Mouse (Mus musculus) cerebellum, adult 2 months (tissue): Measurements from ENCODE around the gene Brd3os. TPM values are rescaled to one million over a fixed set of nuclear protein-coding genes. Genes with fewer than 3 reads are reported as not detected.

Experiments used
- DNase-seq, 2 experiments: peaks; one replicate each; pipeline ENCODE4 v3.0.0; 2021
- H3K27ac ChIP-seq: fragments of 200-500 bp; 2 replicates; pipeline ENCODE4 v1.5.1; 2012; ENCODE audit warnings: low read length, control low read depth, inconsistent platforms; ENCODE audit not compliant: insufficient read depth
- H3K27me3 ChIP-seq: fragments of 200-500 bp; 2 replicates; pipeline ENCODE4 v1.6.1; 2012; ENCODE audit warnings: inconsistent platforms, mild to moderate bottlenecking, low read length, moderate library complexity; ENCODE audit not compliant: control insufficient read depth, insufficient read depth
- H3K4me1 ChIP-seq: fragments of 200-500 bp; 2 replicates; pipeline ENCODE4 v1.6.1; 2011; ENCODE audit warnings: low read length; ENCODE audit not compliant: control insufficient read depth, insufficient read depth
- H3K4me3 ChIP-seq: fragments of 200-500 bp; replicated peaks from 2 replicates; pipeline ENCODE3; 2011; ENCODE audit warnings: mild to moderate bottlenecking, low read depth, low read length, control low read depth; ENCODE audit not compliant: insufficient read depth
- CTCF ChIP-seq: fragments of 200-500 bp; IDR thresholded peaks from 2 replicates; pipeline ENCODE4 v1.5.1; 2011; ENCODE audit warnings: low read depth, mild to moderate bottlenecking, control low read depth, low read length, moderate library complexity, borderline replicate concordance; ENCODE audit not compliant: insufficient read depth
- POLR2A ChIP-seq: fragments of 200-500 bp; IDR thresholded peaks from 2 replicates; pipeline ENCODE4 v1.6.1; 2011; ENCODE audit warnings: low read length, control low read depth, borderline replicate concordance; ENCODE audit not compliant: insufficient read depth
- WGBS: fragments of 180-500 bp; shearing (Covaris S2); methylation state at CpG from one replicate; pipeline ENCODE4 v1.1.7; 2018; 5-methylcytosine and 5-hydroxymethylcytosine counted together
- polyA plus RNA-seq: library from polyadenylated mRNA; depleted of rRNA; stranded (reverse); fragments of >200 nt; gene quantifications from 2 replicates; pipeline ENCODE4 v1.2.3, GENCODE M21; 2012

Brd3os gene
- polyA plus RNA-seq, 1 experiment = 38.0 TPM

DNA sequence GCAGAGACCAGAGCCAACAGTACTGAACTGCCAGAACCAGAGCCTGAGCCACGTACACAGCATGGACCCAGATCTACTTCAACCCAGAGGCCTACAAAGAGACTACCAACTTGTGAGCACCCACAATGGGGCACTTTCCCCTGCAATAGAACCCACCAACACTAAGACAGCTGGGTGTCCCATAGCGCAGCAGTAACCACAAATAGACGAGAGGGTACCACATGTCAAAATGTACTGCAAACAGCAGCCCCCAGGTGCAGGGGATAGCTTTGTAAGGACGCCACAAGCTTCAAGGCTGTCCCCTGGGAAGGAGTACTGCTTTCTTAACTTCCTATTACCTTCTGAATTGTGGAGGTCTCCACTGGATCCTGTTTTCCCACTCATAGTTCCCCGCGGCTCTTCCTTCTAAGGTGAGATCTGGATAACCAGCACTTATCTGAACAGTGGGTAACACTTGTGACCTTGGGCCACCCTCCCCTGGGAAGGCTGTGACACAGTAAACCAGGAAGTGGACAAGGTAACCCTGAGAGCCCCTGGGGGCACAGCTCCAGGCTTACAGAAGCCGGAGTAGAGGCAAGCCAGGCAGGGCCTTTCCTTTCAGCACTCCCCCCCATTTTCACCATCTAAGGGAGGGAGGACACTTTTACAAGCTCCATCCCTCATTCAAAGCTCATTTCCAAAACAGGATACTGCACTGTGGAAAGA, 31.1 kb downstream of the Brd3os start:
- 54% methylated on average over 7 of the region's 7 CpGs for WGBS
- Histone ChIP-seq H3K27me3 (no peaks in the 10 kb centered on the region), H3K4me1 (peaks cover 40% of the 10 kb centered on the region), H3K4me3 (no peak overlapping the region), H3K27ac (0 out of 2 replicates have a peak overlapping the region, but pooled peaks have one; percentile 9)
- DNase-seq = no peak
- TF ChIP-seq CTCF (no peak), POLR2A (no peak)

DNA sequence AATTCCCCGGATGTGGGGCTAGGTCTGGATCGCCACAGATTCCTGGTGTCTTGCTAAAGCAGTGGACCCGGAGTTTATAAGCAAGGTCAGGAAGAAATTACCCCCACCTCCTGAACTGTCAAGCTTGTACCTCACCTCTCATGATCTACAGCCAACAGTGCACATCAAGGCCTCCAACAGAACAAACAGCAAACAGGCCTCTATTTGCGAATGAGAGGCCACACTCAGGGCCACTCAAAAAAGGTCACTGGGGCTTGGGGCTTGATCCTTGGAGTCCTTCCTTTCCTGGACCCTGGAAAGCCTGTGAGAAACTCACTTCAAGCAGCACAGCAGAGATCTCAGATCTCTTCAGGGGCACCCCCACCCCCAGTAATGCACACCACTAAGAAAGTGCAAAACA, 31.8 kb downstream of the Brd3os start:
- peaks cover 37% of the 10 kb centered on the region for H3K4me1 ChIP-seq
- no peaks in the 10 kb centered on the region for H3K27me3 ChIP-seq
- 22% methylated on average over 4 of the region's 4 CpGs for whole genome bisulfite sequencing
- H3K4me3 ChIP-seq = peak overlapping the region; percentile 17
- DNase-seq = peak in 1 of 2 experiments; percentile 17
- TF ChIP-seq CTCF (no peak), POLR2A (no peak)
- H3K27ac ChIP-seq = no peak overlapping the region

DNA sequence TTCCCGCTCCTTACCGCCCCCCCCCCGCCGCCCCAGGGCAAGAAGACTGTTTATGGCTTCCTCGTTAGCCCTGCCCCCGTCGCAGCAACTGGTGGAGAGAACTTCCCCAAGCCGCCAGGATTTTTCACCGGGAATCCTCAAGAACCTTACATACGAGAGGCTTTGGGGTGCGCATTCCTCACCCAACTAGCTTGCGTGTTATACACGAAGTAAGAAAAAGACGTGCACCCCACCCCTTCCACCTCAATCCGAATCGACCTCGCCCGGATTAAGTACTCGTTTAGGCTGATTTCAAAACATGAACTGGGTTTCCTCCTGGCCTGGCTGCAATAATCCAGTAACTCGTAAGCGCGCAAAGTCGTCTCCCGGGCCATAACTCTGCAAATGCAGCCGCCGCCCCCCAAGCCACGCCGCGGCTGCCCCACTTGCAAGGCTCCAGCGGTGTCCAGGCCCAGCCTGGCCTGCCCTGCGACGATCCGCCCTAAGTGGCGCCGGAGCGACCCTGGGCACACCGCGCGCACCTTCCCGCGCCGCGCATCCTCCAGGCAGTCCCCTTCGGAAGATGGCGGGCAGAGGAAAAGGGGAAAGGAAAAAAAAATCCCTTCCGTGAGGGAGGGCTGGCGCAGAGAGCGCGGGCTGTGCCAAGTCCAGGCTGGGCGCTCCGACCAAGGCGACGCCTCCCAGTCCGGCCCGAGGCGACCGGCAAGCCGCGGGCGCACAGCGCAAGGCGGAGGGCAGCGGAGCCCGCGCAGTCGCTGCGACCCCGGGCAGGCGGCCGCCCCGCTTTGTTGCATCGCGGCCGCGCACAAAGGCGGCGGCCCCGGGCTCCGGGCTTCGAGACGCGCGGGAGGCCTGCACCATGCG, 32.7 kb downstream of the Brd3os start:
- Histone ChIP-seq H3K27me3 (no peaks in the 10 kb centered on the region), H3K4me3 (peak overlapping the region; percentile 93), H3K4me1 (peaks cover 29% of the 10 kb centered on the region), H3K27ac (peak overlapping the region; percentile 96)
- under 1% methylated on average over 84 of the region's 84 CpGs for WGBS
- TF ChIP-seq CTCF (no peak), POLR2A (no peak)
- DNase-seq = peak in 1 of 2 experiments; percentile 58

DNA sequence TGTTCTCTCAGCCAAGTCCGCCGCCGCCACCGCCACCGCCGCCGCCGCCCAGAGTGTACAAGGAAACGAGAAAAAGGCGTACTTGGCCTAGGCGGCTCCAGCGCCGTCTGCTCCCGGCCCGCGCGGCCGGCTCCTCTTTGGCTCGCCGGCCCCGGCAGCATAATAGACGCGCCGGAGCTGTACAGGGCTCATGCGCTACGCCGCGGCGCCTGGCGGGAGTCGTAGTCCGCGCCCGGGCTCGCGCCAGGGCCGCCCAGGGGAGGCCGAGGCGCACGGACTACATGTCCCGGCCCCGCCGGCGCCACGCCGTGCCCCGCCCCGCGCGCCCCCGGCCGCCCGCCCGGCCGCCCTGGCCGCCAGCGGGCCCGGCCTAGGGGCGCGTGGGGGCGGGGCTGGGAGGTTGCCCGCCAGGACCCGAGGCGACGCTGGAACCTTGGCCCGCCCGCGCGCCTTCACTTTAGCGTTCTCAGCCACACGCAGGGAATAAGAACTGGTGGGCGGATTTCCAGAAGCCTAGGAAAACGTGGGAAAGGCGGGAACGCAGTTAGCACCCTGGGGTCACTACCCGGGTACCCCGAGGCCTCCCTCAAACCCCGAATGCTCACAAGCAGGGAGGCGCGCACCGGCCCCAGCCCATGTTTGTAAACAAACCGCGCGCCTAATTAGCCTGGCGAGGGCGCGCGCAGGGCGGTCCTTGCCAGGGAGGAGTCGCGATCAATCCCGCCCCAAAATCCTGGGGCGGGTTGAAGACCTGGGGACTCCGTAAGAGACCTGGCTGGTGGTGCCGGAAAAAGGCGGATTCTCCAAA, 33.6 kb downstream of the Brd3os start:
- Histone ChIP-seq H3K4me1 (peaks cover 23% of the 10 kb centered on the region), H3K4me3 (peak overlapping the region; percentile 93), H3K27me3 (no peaks in the 10 kb centered on the region), H3K27ac (peak overlapping the region; percentile 97)
- TF ChIP-seq CTCF = no peak
- TF ChIP-seq POLR2A = peak; percentile 71
- DNase-seq = peak; percentile 90 to 96
- WGBS = under 1% methylated on average over 85 of the region's 96 CpGs

DNA sequence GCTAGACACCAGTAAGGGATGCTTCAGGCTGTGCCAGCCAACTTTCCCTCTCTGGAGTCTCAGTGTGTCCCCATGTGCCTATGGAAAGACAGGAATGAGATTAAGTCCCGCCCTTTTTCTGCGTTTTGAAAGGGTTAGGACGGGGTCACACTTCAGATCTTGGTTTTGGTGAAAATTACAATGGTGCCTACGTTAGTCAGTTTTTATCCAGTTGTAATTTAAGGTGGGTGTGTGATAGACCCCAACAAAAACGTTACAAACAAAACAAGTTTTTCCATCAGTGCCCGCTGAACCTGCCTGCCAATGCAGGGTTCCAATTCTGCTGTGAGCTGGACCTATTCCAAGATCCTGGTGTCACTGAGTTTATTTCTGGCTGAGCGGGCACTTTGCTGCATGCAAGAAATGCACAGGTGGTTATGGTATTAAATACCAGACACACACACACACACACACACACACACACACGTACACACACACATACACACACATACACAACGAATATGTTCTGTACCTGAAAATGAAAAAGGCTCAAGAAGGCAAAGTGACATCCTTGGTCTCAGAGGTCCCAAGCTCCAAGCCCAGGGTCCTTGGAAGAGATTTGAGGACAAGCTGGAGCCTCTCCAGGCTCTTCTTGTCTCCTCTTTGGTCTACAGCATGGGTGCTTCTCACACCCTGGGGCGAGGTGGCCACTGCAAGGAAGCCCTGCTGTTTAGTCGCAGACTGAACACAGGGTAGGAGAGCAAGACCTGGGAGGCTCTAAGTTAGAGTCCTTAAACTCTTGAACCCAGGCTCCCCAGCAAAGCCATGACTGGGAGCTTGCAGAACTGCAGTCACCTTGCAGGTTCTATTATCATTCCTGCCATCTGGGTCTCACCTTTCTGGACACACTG, 34.4 kb downstream of the Brd3os start:
- 4% methylated on average over 11 of the region's 11 CpGs for WGBS
- H3K4me3 ChIP-seq = peak overlapping the region; percentile 93

DNA sequence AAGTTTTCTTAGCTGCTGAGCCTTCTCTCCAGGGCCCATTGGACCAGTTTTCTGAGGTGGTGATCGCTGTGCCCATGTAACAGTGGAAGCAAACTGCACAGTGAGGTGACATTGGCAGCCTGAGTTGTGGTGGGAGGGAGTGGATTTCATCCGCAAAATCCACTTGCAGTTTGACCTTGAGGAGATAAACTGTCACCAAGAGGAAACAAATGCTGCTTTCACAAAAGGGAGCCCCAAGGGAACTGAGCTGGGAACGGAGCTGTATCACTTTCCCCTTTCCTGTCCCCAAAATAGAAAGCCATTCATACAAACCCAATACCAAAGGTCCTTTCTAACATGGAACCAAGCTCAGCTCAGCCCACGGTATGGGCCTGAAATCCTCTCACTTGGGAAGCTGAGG, 37.7 kb downstream of the Brd3os start:
- WGBS = 84% methylated on average over 4 of the region's 4 CpGs
- H3K4me3 ChIP-seq = no peak overlapping the region

More for the DNA sequence above, 34.4 kb downstream of the Brd3os start:
- H3K4me1 ChIP-seq = peaks cover 22% of the 10 kb centered on the region
- H3K27me3 ChIP-seq = no peaks in the 10 kb centered on the region
- H3K27ac ChIP-seq = peak overlapping the region; percentile 97
- TF ChIP-seq CTCF (no peak), POLR2A (no peak)
- DNase-seq = peak; percentile 68 to 80

More for the DNA sequence above, 37.7 kb downstream of the Brd3os start:
- Histone ChIP-seq H3K27me3 (no peaks in the 10 kb centered on the region), H3K4me1 (no peaks in the 10 kb centered on the region), H3K27ac (no peak overlapping the region)
- TF ChIP-seq POLR2A (no peak), CTCF (no peak)
- no peak for DNase-seq
